Mouse (Mus musculus) Muller cell, postnatal 12 days (primary cell): ENCODE data around the gene Wdr89.
A peak's percentile ranks its signal among the peaks of the same experiment; 100 is the strongest.
"Not testable (repeated sequence)": the region's sequence is repeated elsewhere in the genome, so short reads cannot be mapped to it uniquely, and the experiment has no call there.

Source experiments
- DNase-seq: peaks from one replicate; pipeline ENCODE4 v3.0.0-alpha.2; 2015; ENCODE audit errors: inconsistent ontology term

The Wdr89 gene

GRCm38 (mm10) chr12:75669258-75670106 lies at the start of gene Wdr89:
Wdr89 (minus strand) TSS chr12:75669537.
- DNase-seq, result peak; percentile 99

- no peak for DNase-seq
These were observed 44.3 kb upstream of the Wdr89 start for GRCm38 (mm10) chr12:75713596-75713995.

GRCm38 (mm10) chr12:75712905-75713304 lies 43.6 kb upstream of the Wdr89 start:
- not testable (repeated sequence) for DNase-seq

GRCm38 (mm10) chr12:75710596-75711376 lies 41.4 kb upstream of the Wdr89 start:
- DNase-seq, result no peak

- no peak for DNase-seq
These were observed 40.2 kb upstream of the Wdr89 start for GRCm38 (mm10) chr12:75709506-75709905.

GRCm38 (mm10) chr12:75706670-75707069 lies 37.3 kb upstream of the Wdr89 start:
- DNase-seq, result no peak

- DNase-seq, result peak; percentile 73
These were observed 33.4 kb upstream of the Wdr89 start for GRCm38 (mm10) chr12:75702739-75703122.

GRCm38 (mm10) chr12:75702084-75702738 lies 32.9 kb upstream of the Wdr89 start:
- peak; percentile 69 for DNase-seq

GRCm38 (mm10) chr12:75701173-75702083 lies 32.1 kb upstream of the Wdr89 start:
- DNase-seq, result no peak

- DNase-seq, result no peak
These were observed 29.4 kb upstream of the Wdr89 start for GRCm38 (mm10) chr12:75698692-75699091.

GRCm38 (mm10) chr12:75695845-75696244 lies 26.5 kb upstream of the Wdr89 start:
- DNase-seq, result not testable (repeated sequence)

- no peak for DNase-seq
These were observed 19.7 kb upstream of the Wdr89 start for GRCm38 (mm10) chr12:75689003-75689402.

GRCm38 (mm10) chr12:75687314-75687713 lies 18.0 kb upstream of the Wdr89 start:
- no peak for DNase-seq

- not testable (repeated sequence) for DNase-seq
These were observed 14.7 kb upstream of the Wdr89 start for GRCm38 (mm10) chr12:75684026-75684425.

- DNase-seq, result no peak
These were observed 14.3 kb upstream of the Wdr89 start for GRCm38 (mm10) chr12:75683598-75683997.

GRCm38 (mm10) chr12:75682842-75683241 lies 13.5 kb upstream of the Wdr89 start:
- DNase-seq, result no peak

GRCm38 (mm10) chr12:75681101-75681500 lies 11.8 kb upstream of the Wdr89 start:
- no peak for DNase-seq

- no peak for DNase-seq
These were observed 9.1 kb upstream of the Wdr89 start for GRCm38 (mm10) chr12:75678393-75678792.

- no peak for DNase-seq
These were observed 3.3 kb upstream of the Wdr89 start for GRCm38 (mm10) chr12:75672630-75673029.

- no peak for DNase-seq
These were observed 2.5 kb upstream of the Wdr89 start for GRCm38 (mm10) chr12:75671759-75672315.

- DNase-seq, result no peak
These were observed 1.3 kb upstream of the Wdr89 start for GRCm38 (mm10) chr12:75670611-75671010.
